Mouse (Mus musculus) WW6 (cell line): ENCODE measurements around the gene Calm3.

ENCODE experiments used
- DNase-seq: peaks from one replicate; pipeline ENCODE4 v3.0.0-alpha.2; 2013; ENCODE audit warnings: low read depth, low spot score

Gene Calm3

DNA sequence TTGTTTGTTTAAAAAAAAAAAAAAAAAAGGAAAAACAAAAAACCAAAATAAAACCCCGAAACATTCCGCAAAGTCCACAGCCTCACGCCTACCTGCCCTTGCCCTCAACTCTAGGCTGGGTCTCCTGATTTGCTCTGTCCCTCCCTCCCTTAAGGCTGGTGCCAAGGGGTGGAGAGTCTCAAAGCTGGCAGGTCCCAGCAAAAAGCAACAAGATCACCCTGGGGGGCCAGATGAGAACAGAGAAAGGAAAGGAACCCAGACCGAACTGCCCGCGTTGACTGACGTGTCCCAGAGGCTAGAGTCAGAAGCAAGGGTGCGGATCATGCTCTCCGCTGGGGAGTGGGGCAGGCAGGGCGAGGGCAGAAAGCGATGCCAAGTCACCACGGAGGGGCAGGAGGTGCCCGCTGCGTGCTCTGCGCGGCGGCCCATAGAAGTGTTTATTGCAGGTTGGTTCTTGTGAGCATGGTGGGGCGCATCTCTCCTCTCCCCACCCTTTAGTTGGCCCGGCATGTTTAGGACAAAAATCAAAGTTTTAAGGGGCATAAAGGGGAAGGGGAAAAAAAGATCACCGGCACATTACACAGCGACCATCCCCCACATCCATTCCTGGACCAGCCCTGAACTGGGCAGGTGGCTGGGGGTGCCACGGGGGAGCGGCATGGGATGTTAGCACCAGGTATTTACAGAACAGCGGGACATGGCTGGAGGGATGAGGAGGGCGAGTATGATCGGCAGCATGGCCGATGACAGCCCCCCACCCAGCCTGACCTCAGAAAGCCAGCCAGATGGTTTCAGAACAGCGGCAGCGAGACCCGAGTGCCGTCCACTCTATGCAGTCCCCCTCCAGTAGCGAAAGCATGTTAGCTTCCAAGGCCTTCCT lies 8.2 kb downstream of the Calm3 start:
- DNase-seq, result no peak

DNA sequence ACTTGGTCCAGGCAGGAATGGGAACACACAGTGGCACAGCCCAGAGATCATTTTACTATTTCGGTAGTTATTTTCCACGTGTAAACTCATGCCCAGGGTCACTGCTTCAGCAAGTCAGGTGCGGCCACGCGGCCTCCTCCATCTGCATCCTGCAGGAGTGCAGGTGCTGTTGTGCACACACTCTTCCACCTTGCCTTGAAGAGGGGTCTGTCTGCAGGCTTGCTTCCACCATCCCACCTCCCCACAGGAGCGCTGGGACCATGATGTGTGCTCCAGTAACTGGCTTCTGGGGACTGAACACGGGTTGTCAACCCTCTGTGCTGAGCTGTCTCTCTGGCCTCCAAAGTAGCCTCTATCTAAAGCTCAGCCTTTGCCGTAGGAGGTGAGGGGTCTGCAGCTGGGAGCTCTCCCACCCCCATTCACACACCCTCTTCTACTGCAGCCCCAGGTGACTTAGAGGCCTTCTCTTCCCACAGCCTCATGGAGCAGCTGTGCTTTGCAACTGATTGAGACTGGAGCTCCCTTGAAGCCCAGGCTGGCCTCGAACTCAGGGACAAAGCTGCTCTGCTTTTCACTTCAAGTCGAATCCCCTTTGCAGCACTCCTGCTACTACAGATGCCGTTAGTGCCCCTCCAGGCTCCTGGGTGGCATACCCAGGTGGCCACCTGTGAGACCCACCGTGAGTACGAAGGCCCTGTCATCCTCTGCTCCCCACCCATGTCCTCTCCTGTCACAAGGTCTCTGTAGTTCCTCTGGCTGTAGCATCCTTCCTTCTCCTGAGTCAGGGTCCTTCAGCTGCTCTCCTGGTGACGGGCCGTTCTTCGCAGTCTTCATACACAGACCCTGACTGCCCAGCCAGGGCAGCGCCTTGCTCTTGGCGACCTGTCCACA lies 9.2 kb downstream of the Calm3 start:
- no peak for DNase-seq

DNA sequence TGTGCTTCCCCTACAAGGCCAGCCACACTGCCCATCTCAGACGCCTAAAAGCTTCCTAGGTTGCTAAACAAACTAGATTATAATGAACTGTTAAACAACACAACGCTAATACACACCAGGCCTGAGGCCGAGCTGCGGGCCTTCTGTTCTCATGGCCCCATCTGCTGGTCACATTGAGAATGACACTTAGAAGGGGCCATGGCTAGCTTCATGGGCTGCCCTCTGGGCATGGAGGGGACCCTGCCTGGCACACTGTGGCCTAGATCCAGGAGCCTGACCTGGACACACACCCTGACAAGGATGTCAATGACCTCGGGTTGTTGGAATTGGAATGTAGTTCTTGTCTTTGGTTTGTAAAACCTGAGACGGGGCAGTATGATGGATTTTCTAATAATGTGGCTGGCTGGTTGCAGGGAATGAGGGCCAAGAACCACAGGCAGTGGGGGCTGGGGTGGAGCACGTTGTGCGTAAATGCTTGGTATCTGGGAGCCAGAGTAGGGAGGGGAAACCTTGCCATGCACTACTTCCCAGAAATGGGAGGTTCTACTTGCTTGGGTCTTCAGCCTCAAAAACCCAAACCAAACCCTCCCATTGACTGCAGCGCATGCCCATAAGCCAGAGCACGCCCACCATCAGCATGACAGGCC lies 10.0 kb downstream of the Calm3 start:
- no peak for DNase-seq

DNA sequence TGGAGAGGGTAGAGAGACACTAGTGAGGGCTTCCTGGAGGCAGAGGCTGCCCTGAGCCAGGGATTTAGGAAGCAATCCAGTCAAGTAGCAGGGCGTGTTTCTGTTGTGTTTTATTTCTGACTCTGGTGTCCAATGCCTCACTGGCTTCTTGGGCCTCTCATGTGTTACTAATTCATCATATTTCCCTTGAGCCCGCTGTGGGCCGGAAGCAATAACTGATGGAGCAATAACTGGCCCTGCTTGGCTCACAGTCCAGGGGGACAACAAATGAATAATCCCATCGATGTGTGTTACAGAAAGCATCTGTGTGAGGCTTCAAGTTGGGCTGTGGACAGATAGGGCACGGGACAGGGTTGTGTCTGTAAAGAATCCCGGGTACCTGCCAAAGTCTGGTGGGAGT lies 11.6 kb downstream of the Calm3 start:
- no peak for DNase-seq

DNA sequence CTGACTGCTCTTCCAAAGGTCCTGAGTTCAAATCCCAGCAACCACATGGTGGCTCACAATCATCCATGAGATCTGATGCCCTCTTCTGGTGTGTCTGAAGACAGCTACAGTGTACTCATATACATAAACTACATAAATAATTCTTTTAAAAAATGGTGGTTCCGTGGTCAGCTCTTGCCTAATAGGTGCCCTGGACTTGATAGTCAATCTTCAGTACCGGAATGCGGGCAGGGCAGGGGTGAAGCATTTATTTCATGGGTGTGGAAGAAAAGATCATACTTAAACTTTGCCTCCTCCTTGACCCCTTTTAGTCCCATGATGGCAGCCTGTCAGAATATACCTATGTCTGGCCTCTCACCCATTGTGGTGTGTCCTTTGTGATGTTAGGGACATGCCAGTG lies 12.0 kb downstream of the Calm3 start:
- DNase-seq, result no peak

DNA sequence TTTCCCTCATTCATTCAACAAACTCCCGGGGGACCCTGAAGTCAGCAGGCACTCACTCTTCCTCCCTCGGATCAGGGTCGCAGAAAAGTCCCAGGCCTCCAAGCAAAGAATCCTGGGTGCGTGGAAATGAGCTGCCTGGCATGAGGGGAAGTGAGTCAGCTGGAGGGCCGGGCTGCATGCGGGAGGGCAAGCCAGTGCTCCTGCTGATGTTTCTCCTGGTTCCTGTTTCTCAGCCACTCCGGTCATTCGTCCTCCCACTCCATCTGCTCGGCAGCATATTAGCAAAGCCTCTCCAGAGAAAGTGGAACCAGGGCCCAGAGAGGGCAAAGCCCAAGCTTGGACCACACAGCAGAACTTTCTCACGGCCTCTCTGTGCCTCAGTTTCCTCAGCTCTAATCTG lies 14.0 kb downstream of the Calm3 start:
- no peak for DNase-seq

DNA sequence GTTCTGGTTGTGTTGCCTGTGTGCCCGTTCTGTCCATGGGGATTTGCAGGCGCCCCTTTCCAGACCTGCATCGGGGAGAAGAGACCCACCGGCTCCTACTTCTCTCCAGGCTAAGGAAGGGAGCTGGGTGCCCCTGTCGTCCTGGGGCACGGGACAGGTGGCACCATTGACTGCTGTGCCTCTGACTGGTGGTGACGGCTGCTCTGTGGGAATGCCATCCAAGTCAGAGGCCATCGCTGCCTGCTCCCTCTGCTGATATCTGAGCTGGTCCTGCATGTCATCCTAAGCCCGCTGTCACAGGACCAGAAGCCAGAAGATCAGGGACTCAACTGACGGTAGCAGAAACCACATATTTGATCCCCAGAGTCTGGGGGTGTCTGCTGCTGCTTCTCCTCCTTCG lies 15.1 kb downstream of the Calm3 start:
- no peak for DNase-seq

DNA sequence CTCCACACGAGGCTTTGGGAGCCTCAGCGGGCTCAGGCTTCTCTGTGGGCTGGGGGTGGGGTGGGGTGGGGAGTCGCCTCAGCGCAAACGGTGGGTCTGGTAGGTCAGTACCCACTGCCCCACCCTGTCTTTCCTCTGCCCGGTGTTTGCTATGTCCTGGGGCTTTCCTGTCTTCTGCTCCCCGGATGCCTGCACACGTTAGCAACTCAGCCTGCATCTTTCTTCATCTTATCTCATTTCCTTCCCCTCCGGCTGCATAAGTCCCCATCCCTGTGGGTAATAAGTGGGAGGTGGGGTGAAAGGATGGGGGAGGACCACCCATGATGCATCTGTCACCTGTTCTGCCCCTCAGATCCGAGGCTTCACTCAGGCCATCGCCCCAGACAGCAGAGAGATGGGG lies 15.5 kb downstream of the Calm3 start:
- DNase-seq, result no peak

DNA sequence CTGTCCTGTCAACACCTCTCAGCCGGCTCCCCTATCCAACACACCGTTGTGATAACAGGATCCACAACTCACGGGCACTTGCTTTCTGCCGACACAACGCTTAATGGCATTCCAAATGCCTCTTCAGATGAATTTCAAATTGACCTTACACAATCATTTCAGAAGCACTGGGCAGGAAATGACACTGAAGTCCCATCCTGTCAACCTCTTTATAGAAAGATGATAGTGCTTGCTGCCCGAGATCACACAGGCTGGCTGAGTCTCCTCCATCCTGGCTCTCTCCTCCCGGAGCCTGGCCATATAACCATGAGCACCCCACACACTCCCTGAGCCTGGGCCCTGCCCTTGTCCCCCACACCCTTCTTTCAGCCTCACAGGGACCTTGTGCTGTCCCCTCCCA lies 16.1 kb downstream of the Calm3 start:
- DNase-seq, result no peak

DNA sequence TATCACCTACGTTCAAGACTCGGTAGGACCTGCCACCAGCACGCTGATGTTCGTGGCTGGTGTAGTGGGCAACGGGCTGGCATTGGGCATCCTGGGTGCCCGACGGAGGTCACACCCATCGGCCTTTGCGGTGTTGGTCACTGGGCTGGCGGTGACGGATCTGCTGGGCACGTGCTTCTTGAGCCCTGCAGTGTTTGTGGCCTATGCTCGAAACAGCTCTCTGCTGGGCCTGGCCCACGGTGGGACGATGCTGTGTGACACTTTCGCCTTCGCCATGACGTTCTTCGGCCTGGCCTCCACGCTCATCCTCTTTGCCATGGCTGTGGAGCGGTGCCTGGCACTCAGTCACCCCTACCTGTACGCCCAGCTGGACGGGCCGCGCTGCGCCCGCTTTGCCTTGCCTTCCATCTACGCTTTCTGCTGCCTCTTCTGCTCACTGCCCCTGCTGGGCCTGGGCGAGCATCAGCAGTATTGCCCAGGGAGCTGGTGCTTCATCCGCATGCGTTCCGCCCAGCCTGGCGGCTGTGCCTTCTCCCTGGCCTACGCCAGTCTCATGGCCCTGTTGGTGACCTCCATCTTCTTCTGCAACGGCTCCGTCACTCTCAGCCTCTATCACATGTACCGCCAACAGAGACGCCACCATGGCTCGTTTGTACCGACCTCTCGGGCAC lies 16.9 kb downstream of the Calm3 start:
- no peak for DNase-seq

DNA sequence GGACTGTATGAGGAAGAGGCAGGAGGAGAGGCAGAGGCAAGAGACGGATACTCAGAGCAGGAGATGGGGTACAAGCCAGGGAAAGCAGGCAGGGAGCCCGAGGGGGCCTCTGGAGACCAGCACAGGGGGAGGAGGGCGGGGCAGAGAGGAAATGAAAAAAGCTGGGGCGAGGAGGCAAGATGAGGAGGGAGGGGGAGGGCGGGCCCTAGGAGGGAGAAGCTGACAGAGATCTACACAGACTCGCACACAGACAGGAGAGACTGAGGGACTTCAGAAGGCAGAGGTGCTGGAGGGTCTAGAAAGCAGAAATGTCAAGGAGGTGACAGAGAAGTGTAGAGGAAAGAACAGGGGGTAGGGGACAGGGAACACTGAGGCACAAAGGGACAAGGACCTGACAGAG lies 17.6 kb downstream of the Calm3 start, which contains the start of gene Ptgir:
TSS of gene Ptgir (plus strand) at position 210 of the 400 bp plus-strand sequence.
- DNase-seq, result no peak

DNA sequence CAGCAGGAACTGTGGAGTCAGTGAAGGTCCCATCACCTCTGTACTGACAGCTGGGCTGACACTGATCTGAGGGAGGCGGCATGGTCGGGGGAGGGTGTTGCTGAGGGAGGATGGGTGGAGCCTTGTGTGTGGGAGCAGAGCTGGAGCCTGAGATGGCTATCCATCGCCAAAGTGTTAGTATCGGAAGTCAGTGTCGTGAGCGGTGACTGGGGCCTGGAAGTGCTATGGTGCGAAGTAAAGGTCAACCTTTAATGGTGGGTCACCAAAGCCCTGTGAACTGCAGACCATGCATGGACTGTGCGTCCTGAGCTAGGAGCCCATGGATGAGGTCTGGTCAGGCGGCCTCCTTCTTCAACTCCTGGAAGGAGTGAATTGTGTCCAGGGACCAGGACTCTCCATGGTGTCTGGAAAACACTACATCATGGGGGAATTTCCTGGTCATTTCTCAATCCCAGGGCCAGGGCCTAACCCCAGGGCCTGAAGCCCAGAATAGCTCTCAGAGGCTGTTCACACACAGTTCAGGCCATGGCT lies 18.4 kb downstream of the Calm3 start:
- DNase-seq, result no peak

DNA sequence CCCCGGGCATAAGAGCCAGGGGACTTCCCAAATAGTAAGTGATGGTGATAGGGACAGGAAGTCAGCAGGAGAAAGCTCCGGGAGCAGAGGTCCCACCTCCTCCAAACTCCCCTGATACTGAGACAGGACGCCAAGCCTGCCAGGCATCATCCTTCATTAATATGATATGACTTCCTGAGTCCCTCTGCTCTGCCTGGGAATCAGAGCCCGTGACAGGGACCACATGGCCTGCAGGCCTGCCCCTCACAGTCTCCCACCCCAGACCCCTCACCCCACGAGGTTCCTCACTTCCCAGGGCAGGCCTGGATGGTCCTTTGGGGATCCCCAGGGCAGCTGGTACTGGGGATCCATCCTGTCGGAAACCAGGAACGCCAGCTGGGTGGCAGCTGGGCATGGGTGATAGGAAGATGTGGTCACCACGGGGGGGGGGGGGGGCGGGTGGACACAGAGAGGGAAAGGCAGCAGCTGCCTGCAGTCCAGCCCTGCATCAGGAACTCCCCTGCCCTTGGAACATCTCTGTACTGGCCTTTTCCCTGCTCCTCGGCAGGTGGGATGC lies 19.7 kb downstream of the Calm3 start:
- no peak for DNase-seq

DNA sequence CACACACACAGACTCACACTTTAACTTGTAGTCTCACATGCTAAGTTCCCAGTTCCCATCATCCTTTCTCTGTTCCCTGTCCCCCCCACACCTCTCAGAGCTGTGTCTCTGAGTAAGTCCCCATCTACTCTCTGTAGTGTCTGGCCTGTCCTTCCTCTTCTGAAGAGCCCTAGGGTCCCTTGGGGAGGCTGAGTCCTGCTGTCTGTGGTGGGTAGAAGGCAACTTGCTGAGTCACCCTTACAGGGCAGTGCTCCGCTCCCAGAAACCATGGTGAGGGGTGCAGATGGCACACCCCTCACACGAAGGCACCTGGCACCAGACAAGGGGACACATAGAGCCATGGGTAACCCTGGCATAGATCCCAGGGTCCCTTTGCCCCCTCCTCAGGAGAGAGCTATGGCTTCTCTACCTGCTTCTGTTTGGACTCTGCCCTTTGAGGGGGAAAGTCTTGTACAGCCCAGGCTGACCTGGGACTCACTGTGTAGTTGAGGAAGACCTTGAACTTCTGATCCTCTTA lies 20.4 kb downstream of the Calm3 start:
- DNase-seq, result no peak

DNA sequence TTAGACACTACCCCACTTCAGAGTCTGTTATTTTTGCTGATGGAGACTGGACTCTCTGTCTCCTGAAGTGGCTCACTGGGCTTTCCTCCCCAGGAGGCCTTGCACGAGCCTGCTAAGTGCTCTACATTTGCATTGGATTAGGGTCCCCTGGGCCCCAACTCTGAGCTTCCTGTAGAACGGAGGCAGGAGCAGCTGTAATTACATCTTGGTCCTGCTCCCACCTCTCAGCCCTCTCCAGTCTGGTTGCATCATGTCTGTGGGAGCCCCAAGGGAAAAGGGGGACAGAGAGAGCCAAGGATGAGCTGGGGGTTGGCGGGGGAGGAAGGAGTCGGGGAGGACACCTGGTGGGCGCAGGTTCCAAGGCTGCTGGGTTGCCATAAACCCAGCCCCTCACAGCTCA lies 23.4 kb downstream of the Calm3 start:
- no peak for DNase-seq

DNA sequence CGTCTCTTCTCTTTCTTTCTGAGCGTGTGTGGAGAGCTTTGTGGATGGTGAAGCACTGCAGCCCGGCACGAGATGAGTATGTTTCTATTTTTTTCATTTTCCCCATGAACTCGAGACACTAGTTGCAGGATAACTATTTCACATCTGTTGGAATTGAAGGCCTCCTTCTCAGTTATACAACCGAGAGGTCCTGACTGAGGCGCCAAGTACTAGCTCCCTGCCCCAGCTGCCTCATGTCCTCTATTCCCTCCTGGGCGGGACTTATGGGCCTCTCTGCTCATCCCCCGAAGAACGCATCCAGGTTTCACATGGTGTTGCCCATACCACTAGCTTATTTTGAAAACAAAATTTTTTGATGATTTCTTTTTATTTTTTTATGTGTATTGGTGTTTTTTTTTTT lies 28.4 kb downstream of the Calm3 start:
- DNase-seq, result no peak

DNA sequence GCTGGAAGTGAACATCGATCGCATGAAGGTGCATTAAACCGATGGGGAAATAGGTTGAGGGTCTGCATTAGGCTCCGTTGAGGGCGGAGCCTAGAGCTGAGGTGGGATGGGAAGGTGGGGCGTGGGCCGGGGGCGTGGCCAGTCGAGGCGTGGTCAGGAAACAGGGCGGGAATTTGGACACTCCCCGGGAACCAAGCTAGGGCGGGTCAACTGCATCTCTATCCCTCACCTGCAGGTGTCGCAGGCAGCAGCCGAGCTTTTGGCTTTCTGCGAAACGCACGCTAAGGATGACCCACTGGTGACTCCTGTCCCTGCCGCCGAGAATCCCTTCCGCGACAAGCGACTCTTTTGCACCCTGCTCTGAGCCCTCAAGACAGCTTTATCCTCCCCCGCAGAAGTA lies 28.9 kb downstream of the Calm3 start:
- no peak for DNase-seq

DNA sequence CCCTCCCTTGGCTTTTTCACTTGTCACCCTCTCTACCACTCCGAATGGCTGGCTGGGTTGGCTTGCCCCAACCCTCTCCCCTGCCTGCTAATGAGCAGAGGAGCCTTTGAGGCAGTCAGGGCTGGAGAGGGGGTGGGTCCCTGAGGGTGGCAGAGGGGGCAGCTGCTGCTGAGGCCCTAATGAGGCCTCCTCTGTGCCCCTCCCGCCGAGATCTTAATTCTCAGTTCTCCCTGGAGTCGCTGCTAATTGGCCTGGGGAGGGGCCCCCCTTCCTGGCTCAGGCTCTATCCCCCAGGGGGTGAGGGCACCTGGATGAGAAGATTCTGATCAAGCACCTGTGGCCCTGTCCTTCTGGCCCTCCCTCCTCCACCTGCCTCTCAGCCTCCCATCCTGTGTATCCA lies 29.6 kb downstream of the Calm3 start:
- DNase-seq, result no peak

DNA sequence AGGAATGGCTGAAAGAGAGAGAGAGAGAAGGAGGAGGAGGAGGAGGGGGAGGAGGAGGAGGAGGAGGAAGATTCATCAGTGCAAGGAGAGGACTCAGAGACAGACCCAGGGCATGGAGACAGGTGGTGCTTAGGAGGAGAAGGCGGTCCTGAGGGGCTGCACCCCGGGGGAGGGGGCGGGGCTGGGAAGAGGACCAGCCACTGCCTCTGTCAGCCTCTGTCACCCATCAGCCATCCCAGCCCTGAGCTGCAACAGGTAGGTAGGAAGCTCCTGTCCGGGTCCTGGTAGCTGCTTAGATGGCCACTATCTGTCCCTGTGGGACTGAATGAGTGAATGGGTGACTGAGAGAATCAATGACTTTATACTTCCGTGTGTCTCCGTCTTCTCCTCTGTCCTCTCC lies 30.3 kb downstream of the Calm3 start:
- no peak for DNase-seq

DNA sequence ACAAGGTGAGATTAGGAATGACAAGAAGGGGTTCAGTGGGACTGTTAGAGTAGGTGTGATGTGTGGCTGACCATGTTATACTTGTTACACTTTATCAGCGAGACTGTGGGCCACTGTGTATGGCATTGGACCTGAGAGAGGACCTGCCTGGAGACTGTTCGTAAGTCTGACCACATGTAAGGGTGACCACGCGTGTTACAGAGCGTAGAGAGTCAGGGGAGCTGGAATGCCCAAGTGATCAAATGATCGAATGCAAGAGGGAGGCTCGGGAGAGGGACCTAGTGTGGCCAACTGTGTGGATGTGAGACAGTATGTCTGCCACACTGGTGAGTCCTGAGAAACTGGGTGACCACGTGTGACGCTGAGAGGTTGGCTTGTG lies 31.6 kb downstream of the Calm3 start:
- no peak for DNase-seq
